Mouse (Mus musculus) intestine, embryonic 16.5 days (tissue): ENCODE results near the gene Cyp27a1. TPM values are rescaled to one million over a fixed set of nuclear protein-coding genes. Genes with fewer than 3 reads are reported as not detected.

Experiments
- ATAC-seq: fragments of 200-750 bp; cut with Nextera tagmentation; 2 replicates; pipeline ENCODE4 v1.8.0; 2017; ENCODE audit warnings: moderate TSS enrichment, moderate library complexity
- H3K27ac ChIP-seq: fragments of 300-500 bp; sonication (generic); 2 replicates; pipeline ENCODE4 v1.5.1; 2014; ENCODE audit warnings: mild to moderate bottlenecking, low read length
- H3K27me3 ChIP-seq: fragments of 300-500 bp; sonication (generic); replicated peaks from 2 replicates; pipeline ENCODE4 v1.6.1; 2014; ENCODE audit warnings: low read length, control low read depth, mixed read lengths; ENCODE audit not compliant: control insufficient read depth, insufficient read depth
- H3K36me3 ChIP-seq: fragments of 300-500 bp; sonication (generic); 2 replicates; pipeline ENCODE4 v1.6.1; 2014; ENCODE audit warnings: low read length, control low read depth; ENCODE audit not compliant: control insufficient read depth, insufficient read depth
- H3K4me1 ChIP-seq: fragments of 300-500 bp; sonication (generic); 2 replicates; pipeline ENCODE4 v1.6.1; 2014; ENCODE audit warnings: low read length, control low read depth, mixed read lengths; ENCODE audit not compliant: control insufficient read depth, insufficient read depth
- H3K4me2 ChIP-seq: fragments of 300-500 bp; sonication (generic); 2 replicates; pipeline ENCODE4 v1.6.1; 2014; ENCODE audit warnings: low read depth, low read length, control low read depth
- H3K4me3 ChIP-seq: fragments of 300-500 bp; sonication (generic); 2 replicates; pipeline ENCODE4 v1.5.1; 2014; ENCODE audit warnings: mild to moderate bottlenecking, low read length
- H3K9ac ChIP-seq: fragments of 300-500 bp; sonication (generic); 2 replicates; pipeline ENCODE4 v1.6.1; 2014; ENCODE audit warnings: low read depth, low read length
- H3K9me3 ChIP-seq: fragments of 300-500 bp; sonication (generic); 2 replicates; pipeline ENCODE4 v1.6.1; 2016; ENCODE audit warnings: low read length, control low read depth; ENCODE audit not compliant: control insufficient read depth
- WGBS: fragments of 180-500 bp; shearing (Covaris S2); extraction: QIAGEN DNeasy Blood & Tissue Kit; methylation state at CpG from one replicate; pipeline ENCODE4 v1.1.7; 2014; 5-methylcytosine and 5-hydroxymethylcytosine counted together
- polyA plus RNA-seq: library from polyadenylated mRNA; unstranded; fragments of >200 nt; fragmentation: Nextera tagmentation; extraction: Ambion mirVana; gene quantifications from 2 replicates; pipeline ENCODE4 v1.2.1, GENCODE M21; 2015

The Cyp27a1 gene
- polyA plus RNA-seq, 1 experiment from 2014 or later: 8.0 TPM

DNA sequence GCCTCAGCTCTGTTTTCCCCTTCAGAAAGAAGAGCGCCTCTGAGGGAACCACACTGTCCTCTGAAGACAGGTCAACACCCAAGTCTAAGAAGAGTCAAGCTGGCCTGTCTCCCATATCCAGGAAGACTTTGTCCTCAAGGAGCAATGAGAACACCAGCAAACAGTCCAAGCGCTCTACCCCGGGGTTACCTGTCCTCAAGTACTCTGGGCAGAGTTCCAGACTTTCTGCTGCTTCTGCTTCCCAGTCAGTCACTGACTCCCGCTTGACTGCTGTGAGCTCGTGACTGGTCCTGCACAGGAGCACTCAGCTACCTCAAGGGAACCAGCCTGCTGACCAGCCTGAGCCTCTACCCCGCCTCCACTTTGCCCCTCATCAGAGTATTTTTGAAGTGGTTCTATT lies 16.0 kb upstream of the Cyp27a1 start:
- Histone ChIP-seq H3K4me1 (no peaks in the 10 kb centered on the region), H3K4me2 (no peak overlapping the region), H3K9me3 (no peaks in the 10 kb centered on the region), H3K4me3 (no peak overlapping the region), H3K36me3 (peaks cover 18% of the 10 kb centered on the region), H3K27me3 (no peaks in the 10 kb centered on the region), H3K9ac (no peak overlapping the region), H3K27ac (no peak overlapping the region)
- ATAC-seq: no peak
- WGBS: 89% methylated on average over 6 of the region's 6 CpGs

DNA sequence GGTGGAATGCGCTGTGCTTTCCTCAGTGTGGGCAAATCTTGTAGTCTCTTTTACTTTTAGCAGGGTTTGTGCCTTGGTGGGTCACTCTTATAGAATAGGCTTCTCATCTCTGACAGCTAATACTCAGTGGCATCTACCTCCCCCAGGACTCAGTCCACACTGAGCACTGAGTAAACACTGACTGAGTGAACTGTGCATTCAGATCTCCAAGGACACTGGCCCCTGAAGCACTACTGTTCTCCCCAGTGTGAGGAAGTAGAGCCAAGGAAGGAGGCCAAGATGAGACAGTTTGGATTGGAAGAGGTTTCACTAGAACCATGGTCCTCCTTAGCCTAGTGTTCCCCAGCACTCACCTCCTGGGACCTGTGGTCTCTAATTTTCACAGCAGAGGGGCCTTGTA lies 15.0 kb upstream of the Cyp27a1 start:
- Histone ChIP-seq H3K4me1 (no peaks in the 10 kb centered on the region), H3K9me3 (no peaks in the 10 kb centered on the region), H3K36me3 (peaks cover 18% of the 10 kb centered on the region), H3K4me2 (no peak overlapping the region), H3K9ac (no peak overlapping the region), H3K27ac (no peak overlapping the region), H3K4me3 (no peak overlapping the region), H3K27me3 (no peaks in the 10 kb centered on the region)
- ATAC-seq: no peak; the same call in 1 of the 2 replicates
- WGBS: 97% methylated on average over 1 of the region's 1 CpGs

DNA sequence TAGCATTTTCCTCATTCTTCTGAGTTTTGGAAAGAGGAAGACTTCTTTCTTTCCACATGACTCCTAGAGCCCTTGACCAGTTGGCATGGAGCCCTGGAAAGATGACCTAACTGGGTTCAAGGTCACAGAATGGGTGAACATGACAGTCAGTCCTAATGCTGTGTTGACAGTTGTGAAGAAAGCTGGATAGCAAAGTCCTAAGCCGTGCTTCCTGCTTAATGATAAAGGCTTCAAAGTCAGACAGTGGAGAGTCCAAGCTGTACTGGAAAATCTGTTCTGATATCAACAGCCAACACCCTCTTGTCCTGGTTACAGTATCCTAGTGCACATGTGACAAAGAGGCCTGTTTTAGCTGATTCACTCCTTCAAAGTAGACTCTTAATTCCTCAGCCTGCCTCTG lies 14.6 kb upstream of the Cyp27a1 start:
- no peak overlapping the region for H3K9ac ChIP-seq
- H3K36me3 ChIP-seq: peaks cover 16% of the 10 kb centered on the region
- ATAC-seq: peak; percentile 69
- H3K27ac ChIP-seq: no peak overlapping the region
- H3K4me3 ChIP-seq: no peak overlapping the region
- 83% methylated on average over 1 of the region's 1 CpGs for WGBS
- H3K4me2 ChIP-seq: no peak overlapping the region
- no peaks in the 10 kb centered on the region for H3K4me1 ChIP-seq
- H3K27me3 ChIP-seq: no peaks in the 10 kb centered on the region
- H3K9me3 ChIP-seq: no peaks in the 10 kb centered on the region

DNA sequence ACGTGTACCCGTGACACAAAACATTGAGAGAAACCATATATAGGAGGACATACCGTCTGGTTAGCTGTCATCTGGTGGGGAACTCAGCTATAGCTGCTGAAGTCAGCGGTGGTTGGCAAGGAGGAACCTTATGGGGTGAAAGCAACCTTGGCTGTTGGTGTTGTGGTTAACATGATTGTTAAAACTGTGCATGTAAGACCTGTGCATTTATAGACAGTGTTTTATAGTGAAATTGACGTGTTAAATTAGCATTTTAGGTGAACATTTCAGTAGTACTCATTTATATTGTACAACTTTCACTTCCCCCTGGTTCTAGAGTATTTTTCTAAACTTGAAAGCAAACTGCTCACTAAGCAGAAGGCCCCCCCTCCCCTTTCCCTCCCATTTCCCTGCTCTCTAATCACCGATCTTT lies 11.2 kb upstream of the Cyp27a1 start:
- WGBS: 88% methylated on average over 6 of the region's 6 CpGs
- no peak overlapping the region for H3K27ac ChIP-seq
- no peak overlapping the region for H3K4me3 ChIP-seq
- peaks cover 3% of the 10 kb centered on the region; the same call in 1 of the 2 replicates for H3K36me3 ChIP-seq
- H3K4me1 ChIP-seq: no peaks in the 10 kb centered on the region
- no peaks in the 10 kb centered on the region for H3K9me3 ChIP-seq
- H3K9ac ChIP-seq: no peak overlapping the region
- no peak overlapping the region for H3K4me2 ChIP-seq
- no peak for ATAC-seq
- H3K27me3 ChIP-seq: no peaks in the 10 kb centered on the region

DNA sequence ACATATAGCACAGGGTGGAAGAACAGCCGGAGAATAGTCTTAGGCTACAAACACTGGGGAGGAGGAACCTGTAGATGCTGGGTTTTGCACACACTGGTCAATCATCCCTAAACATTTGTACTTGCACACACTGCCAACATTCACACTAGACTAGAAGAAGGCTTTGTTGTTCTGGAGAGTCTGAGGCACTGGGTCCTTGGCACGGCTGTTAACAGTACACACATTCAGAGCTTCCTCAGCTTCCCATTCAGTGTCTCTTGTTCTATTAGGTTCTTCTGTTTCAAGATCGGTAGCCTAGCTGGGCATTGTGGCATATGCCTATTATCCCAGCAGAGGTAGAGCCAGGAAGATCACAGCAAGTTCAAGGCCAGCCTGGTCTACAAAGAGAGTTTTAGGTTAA lies 9.2 kb upstream of the Cyp27a1 start:
- ATAC-seq: no peak
- no peak overlapping the region for H3K4me2 ChIP-seq
- no peak overlapping the region for H3K4me3 ChIP-seq
- H3K4me1 ChIP-seq: no peaks in the 10 kb centered on the region
- WGBS: 85% methylated on average over 3 of the region's 3 CpGs
- no peaks in the 10 kb centered on the region for H3K36me3 ChIP-seq
- H3K9me3 ChIP-seq: no peaks in the 10 kb centered on the region
- H3K27me3 ChIP-seq: no peaks in the 10 kb centered on the region
- no peak overlapping the region for H3K27ac ChIP-seq
- no peak overlapping the region for H3K9ac ChIP-seq

DNA sequence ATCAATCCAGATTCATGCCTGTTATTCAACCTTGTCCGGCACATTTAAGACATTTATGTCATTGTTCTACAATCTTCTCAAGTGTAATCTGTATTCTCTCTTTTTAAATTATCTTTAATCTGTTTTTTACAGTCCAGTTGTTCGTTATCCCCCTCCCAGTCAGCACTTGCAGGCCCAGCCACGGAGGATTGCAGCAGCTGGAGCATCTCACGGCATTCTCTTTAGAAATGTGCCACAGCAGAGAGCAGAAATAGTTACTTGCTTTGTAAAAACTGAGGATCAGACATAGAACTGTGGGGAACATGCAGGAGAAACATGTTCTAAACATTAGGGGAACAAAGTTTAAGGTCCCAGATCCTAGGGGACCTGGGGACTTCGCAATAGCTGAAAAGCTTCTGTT lies 8.4 kb upstream of the Cyp27a1 start:
- WGBS: 48% methylated on average over 5 of the region's 5 CpGs
- H3K9me3 ChIP-seq: no peaks in the 10 kb centered on the region
- no peak overlapping the region for H3K9ac ChIP-seq
- H3K4me3 ChIP-seq: no peak overlapping the region
- H3K36me3 ChIP-seq: no peaks in the 10 kb centered on the region
- no peak for ATAC-seq
- H3K4me1 ChIP-seq: no peaks in the 10 kb centered on the region
- peak overlapping the region; percentile 18; the same call in 1 of the 2 replicates for H3K27ac ChIP-seq
- H3K4me2 ChIP-seq: no peak overlapping the region
- H3K27me3 ChIP-seq: no peaks in the 10 kb centered on the region

DNA sequence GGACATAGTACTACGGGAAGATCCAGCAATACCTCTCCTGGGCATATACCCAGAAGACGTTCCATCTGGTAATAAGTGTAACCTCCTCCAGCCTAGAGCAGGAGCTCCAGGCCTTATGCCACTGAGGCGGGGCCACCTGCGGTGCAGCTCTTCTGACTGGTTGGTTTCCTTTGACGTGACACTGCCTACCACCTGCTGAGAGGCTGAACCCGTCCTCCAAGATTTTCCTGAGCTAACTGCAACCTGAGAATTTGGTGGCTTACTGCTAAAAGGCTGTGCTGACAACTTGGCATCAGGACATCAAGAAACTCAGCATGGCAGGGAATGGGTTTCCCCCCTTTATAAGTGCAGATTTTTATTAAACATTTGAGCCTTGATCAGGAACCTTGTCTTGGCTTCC lies 3.8 kb upstream of the Cyp27a1 start:
- 41% methylated on average over 6 of the region's 6 CpGs for WGBS
- H3K4me2 ChIP-seq: no peak overlapping the region

DNA sequence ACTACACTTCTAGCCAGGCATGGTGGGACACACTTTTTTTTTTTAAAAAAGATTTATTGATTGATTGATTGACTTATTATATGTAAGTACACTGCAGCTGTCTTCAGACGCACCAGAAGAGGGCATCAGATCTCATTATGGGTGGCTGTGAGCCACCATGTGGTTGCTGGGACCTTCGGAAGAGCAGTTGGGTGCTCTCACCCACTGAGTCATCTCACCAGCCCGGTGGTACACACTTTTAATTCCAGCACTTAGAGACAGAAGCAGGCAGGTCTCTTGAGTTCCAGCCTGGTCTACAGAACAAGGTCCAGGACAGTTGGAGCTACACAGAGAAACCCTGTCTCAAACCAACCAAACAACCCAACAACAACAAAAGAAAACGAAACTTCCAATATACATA lies 1.3 kb upstream of the Cyp27a1 start:
- Histone ChIP-seq H3K4me2 (no peak overlapping the region), H3K4me3 (no peak overlapping the region), H3K9me3 (no peaks in the 10 kb centered on the region), H3K27me3 (no peaks in the 10 kb centered on the region), H3K27ac (no peak overlapping the region), H3K9ac (no peak overlapping the region), H3K36me3 (no peaks in the 10 kb centered on the region), H3K4me1 (peaks cover 9% of the 10 kb centered on the region)
- no peak for ATAC-seq
- 75% methylated on average over 4 of the region's 4 CpGs for WGBS

More for the DNA sequence above, 3.8 kb upstream of the Cyp27a1 start:
- no peak for ATAC-seq
- Histone ChIP-seq H3K9ac (no peak overlapping the region), H3K4me1 (peaks cover 9% of the 10 kb centered on the region), H3K9me3 (no peaks in the 10 kb centered on the region), H3K27me3 (no peaks in the 10 kb centered on the region), H3K4me3 (no peak overlapping the region), H3K27ac (no peak overlapping the region), H3K36me3 (no peaks in the 10 kb centered on the region)

DNA sequence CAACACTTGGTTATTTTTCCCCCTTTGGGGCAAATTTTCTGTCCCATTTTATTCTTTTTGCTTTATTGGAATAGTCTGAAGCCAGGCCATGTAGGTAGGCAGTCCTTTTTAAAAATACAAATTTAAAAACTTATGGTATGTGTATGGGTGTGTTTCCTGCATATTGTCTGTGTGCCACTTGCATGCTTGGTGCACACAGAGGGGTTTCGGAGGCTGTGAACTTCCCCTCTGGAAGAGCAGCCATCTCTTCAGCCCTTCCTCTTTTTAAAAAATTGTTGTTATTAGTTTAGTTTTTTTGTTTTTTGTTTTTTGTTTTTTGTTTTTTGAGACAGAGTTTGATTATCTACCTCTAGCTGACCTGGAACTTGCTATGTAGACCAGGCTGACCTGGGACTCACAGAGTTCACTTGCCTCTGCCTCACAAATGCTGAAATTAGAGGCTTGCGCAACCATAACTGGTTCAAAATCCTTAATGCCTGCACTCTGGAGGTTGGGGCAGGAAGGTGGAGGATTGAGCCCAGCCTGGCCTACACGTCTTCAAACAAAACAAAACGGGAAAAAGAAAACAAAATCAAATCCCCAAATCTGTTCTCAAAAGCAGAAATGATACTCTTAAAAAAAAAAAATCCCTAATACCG lies 794 bp upstream of the Cyp27a1 start:
- Histone ChIP-seq H3K27me3 (no peaks in the 10 kb centered on the region), H3K36me3 (no peaks in the 10 kb centered on the region), H3K4me3 (peak overlapping the region; percentile 65), H3K27ac (peak overlapping the region; percentile 36; the same call in 1 of the 2 replicates), H3K4me2 (peak overlapping the region; percentile 99), H3K9ac (peak overlapping the region; percentile 80), H3K4me1 (peaks cover 9% of the 10 kb centered on the region), H3K9me3 (no peaks in the 10 kb centered on the region)
- 41% methylated on average over 5 of the region's 5 CpGs for WGBS
- ATAC-seq: peak; percentile 57
